Mouse (Mus musculus) lung, postnatal 36 days (tissue): ENCODE measurements at regions not wholly inside any gene's neighbourhood (a gene's known extent, or its start where the extent isn't known, plus 50 kb on each side); places are given as distances from the start of the nearest gene placed in this dataset.

Experiments used
- DNase-seq: peaks from one replicate; pipeline ENCODE4 v3.0.0; 2022; ENCODE audit warnings: mixed read lengths

GRCm38 (mm10) chr9:43930476-43930875 lies 112.7 kb upstream of the Thy1 start:
- no peak for DNase-seq

- DNase-seq, result no peak
Observed at GRCm38 (mm10) chr9:43934012-43934690, 109.0 kb upstream of the Thy1 start.

- no peak for DNase-seq
Observed at GRCm38 (mm10) chr9:43934691-43935064, 108.5 kb upstream of the Thy1 start.

- no peak for DNase-seq
Observed at GRCm38 (mm10) chr9:43939336-43939735, 103.8 kb upstream of the Thy1 start.

- no peak for DNase-seq
Observed at GRCm38 (mm10) chr9:43942147-43942546, 101.0 kb upstream of the Thy1 start.

- no peak for DNase-seq
Observed at GRCm38 (mm10) chr9:43943522-43943921, 99.7 kb upstream of the Thy1 start.

GRCm38 (mm10) chr9:43944816-43945741 lies 98.1 kb upstream of the Thy1 start:
- DNase-seq, result no peak

- no peak for DNase-seq
Observed at GRCm38 (mm10) chr9:43945997-43946649, 97.1 kb upstream of the Thy1 start.

GRCm38 (mm10) chr9:43947089-43947488 lies 96.1 kb upstream of the Thy1 start:
- no peak for DNase-seq

GRCm38 (mm10) chr9:43947490-43948150 lies 95.6 kb upstream of the Thy1 start:
- DNase-seq, result no peak

- no peak for DNase-seq
Observed at GRCm38 (mm10) chr9:43953128-43953527, 90.1 kb upstream of the Thy1 start.

- peak; percentile 15 for DNase-seq
Observed at GRCm38 (mm10) chr9:43959541-43959940, 83.6 kb upstream of the Thy1 start.

GRCm38 (mm10) chr9:43961431-43961830 lies 81.8 kb upstream of the Thy1 start:
- no peak for DNase-seq

- no peak for DNase-seq
Observed at GRCm38 (mm10) chr9:43965171-43965570, 78.0 kb upstream of the Thy1 start.

- no peak for DNase-seq
Observed at GRCm38 (mm10) chr9:43965811-43966210, 77.4 kb upstream of the Thy1 start.

- DNase-seq, result no peak
Observed at GRCm38 (mm10) chr9:43970043-43970795, 73.0 kb upstream of the Thy1 start.

- no peak for DNase-seq
Observed at GRCm38 (mm10) chr9:43970858-43971257, 72.3 kb upstream of the Thy1 start.

GRCm38 (mm10) chr9:43972290-43972689 lies 70.9 kb upstream of the Thy1 start:
- DNase-seq, result peak; percentile 78

GRCm38 (mm10) chr9:43975405-43975804 lies 67.8 kb upstream of the Thy1 start:
- no peak for DNase-seq

GRCm38 (mm10) chr9:43976366-43976765 lies 66.8 kb upstream of the Thy1 start:
- no peak for DNase-seq

- DNase-seq, result no peak
Observed at GRCm38 (mm10) chr9:43977773-43978172, 65.4 kb upstream of the Thy1 start.

GRCm38 (mm10) chr9:43981376-43981775 lies 61.8 kb upstream of the Thy1 start:
- no peak for DNase-seq
